Mouse (Mus musculus) midbrain, embryonic 11.5 days (tissue): Measurements from ENCODE around the gene Eif4g1. TPM values are rescaled to one million over a fixed set of nuclear protein-coding genes. Genes with fewer than 3 reads are reported as not detected.

Experiments
- ATAC-seq: fragments of 200-750 bp; cut with Nextera tagmentation; 2 replicates; pipeline ENCODE4 v1.8.0; 2017; ENCODE audit warnings: moderate TSS enrichment, moderate library complexity; ENCODE audit not compliant: low FRiP score
- DNase-seq: peaks from one replicate; pipeline ENCODE4 v3.0.0; 2015; ENCODE audit warnings: low spot score; ENCODE audit errors: missing footprints
- H3K27ac ChIP-seq: fragments of 300-500 bp; sonication (generic); 2 replicates; pipeline ENCODE4 v1.5.1; 2014; ENCODE audit warnings: low read depth, low read length
- H3K27me3 ChIP-seq: fragments of 300-500 bp; sonication (generic); 2 replicates; pipeline ENCODE4 v1.6.1; 2014; ENCODE audit warnings: mild to moderate bottlenecking, low read length, moderate library complexity, mixed read lengths; ENCODE audit not compliant: control insufficient read depth, insufficient read depth
- H3K36me3 ChIP-seq: fragments of 300-500 bp; sonication (generic); 2 replicates; pipeline ENCODE4 v1.6.1; 2014; ENCODE audit warnings: mild to moderate bottlenecking, low read length, moderate library complexity, mixed read lengths; ENCODE audit not compliant: control insufficient read depth, insufficient read depth
- H3K4me1 ChIP-seq: fragments of 300-500 bp; sonication (generic); 2 replicates; pipeline ENCODE4 v1.6.1; 2014; ENCODE audit warnings: low read length; ENCODE audit not compliant: control insufficient read depth, insufficient read depth
- H3K4me2 ChIP-seq: fragments of 300-500 bp; sonication (generic); 2 replicates; pipeline ENCODE4 v1.6.1; 2014; ENCODE audit warnings: mild to moderate bottlenecking, moderate library complexity
- H3K4me3 ChIP-seq: fragments of 300-500 bp; sonication (generic); 2 replicates; pipeline ENCODE4 v1.5.1; 2014; ENCODE audit warnings: low read depth, low read length
- H3K9ac ChIP-seq: fragments of 300-500 bp; sonication (generic); 2 replicates; pipeline ENCODE4 v1.6.1; 2014; ENCODE audit warnings: low read length
- H3K9me3 ChIP-seq: fragments of 300-500 bp; sonication (generic); 2 replicates; pipeline ENCODE4 v1.6.1; 2016; ENCODE audit warnings: low read length; ENCODE audit not compliant: control insufficient read depth
- WGBS: fragments of 180-500 bp; shearing (Covaris S2); extraction: QIAGEN DNeasy Blood & Tissue Kit; methylation state at CpG from one replicate; pipeline ENCODE4 v1.1.7; 2014; 5-methylcytosine and 5-hydroxymethylcytosine counted together
- polyA plus RNA-seq: library from polyadenylated mRNA; unstranded; fragments of >200 nt; fragmentation: Nextera tagmentation; extraction: Ambion mirVana; gene quantifications from 2 replicates; pipeline ENCODE4 v1.2.1, GENCODE M21; 2014

Gene Eif4g1
- polyA plus RNA-seq, 1 experiment from 2014 or later = 142 TPM

DNA sequence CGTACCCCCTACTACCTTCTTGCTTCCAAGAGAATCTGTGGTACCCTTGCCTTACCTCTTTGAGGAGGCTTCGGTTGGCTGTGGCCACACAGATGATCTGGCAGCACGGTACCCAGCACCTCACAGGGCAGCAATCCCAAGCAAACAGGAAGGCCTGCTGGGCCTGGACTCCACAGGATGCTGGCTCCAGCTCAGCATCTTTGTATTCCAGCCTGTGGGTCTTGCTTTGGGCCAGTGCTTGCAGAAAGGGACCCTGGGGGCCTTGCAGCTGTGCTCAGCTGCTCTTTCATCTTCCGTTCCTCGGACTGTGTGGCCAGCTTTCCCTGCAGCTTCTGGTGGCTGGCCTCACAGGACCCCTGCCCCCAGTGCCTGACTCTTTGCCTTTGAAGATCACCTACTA, 31.9 kb downstream of the Eif4g1 start:
- Histone ChIP-seq H3K4me1 (peaks cover 35% of the 10 kb centered on the region), H3K9me3 (no peaks in the 10 kb centered on the region), H3K9ac (no peak overlapping the region), H3K27me3 (no peaks in the 10 kb centered on the region), H3K36me3 (no peaks in the 10 kb centered on the region), H3K4me2 (no peak overlapping the region), H3K27ac (no peak overlapping the region), H3K4me3 (no peak overlapping the region)
- 34% methylated on average over 5 of the region's 5 CpGs for WGBS
- DNase-seq (no peak), ATAC-seq (no peak)

DNA sequence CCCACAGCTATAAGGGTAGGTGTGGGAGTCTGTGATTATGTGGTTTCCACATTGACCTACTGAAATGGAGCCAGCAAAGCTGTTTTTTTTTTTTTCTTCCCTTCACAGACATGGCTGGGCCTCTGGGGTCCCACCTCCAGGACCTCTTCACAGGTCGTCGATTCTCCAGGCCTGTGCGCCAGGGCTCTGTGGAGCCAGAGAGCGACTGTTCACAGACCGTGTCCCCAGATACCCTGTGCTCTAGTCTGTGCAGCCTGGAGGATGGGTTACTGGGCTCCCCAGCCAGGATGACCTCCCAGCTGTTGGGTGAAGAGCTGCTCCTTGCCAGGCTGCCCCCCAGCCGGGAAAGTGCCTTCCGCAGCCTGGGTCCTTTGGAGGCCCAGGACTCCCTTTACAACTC, 33.2 kb downstream of the Eif4g1 start:
- peak overlapping the region; percentile 41 for H3K9ac ChIP-seq
- WGBS = 43% methylated on average over 7 of the region's 7 CpGs
- no peak overlapping the region for H3K4me3 ChIP-seq
- H3K4me2 ChIP-seq = no peak overlapping the region
- DNase-seq (no peak), ATAC-seq (peak; percentile 41; the same call in 1 of the 2 replicates)
- peak overlapping the region; percentile 61 for H3K27ac ChIP-seq
- peaks cover 26% of the 10 kb centered on the region for H3K4me1 ChIP-seq
- no peaks in the 10 kb centered on the region for H3K27me3 ChIP-seq
- H3K9me3 ChIP-seq = no peaks in the 10 kb centered on the region
- no peaks in the 10 kb centered on the region for H3K36me3 ChIP-seq

DNA sequence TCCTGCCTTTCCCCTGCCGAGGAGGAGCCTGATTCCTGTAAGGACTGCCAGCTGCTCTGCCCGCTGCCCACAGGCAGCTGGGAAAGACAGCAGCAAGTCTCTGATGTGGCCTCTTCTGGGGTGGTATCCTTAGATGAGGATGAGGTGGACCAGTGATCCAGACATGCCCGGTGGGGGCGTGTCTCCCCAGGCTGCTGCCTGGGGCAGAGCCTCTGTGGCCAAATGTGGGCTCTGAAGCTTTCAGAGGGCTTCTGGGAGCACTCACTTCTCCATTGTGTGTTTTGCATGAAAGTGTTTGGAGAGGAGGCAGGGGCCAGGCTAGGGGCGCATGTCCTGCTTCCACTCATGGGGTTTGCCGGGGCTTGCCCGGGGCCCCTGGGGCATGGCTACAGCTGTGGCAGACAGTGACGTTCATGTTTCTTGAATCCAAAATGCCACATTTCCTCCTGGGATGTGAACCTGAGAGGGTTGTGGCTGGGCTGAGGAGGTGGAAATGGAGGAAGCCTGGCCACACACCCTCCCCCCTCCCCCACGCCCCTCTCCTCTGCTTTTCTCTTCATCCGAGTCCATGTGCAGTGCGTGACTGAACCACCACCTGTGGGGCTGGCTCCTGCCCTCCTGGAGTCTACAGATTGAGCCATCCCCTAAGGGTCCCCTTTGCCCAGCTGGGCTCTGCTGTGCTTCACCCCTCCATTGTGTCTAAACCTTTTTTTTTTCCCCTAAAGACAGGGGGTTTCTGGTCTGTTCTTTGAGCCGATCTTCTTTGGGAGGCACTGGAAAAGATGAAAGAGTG, 33.8 kb downstream of the Eif4g1 start:
- WGBS = 11% methylated on average over 12 of the region's 12 CpGs
- peak overlapping the region; percentile 15 for H3K4me2 ChIP-seq

DNA sequence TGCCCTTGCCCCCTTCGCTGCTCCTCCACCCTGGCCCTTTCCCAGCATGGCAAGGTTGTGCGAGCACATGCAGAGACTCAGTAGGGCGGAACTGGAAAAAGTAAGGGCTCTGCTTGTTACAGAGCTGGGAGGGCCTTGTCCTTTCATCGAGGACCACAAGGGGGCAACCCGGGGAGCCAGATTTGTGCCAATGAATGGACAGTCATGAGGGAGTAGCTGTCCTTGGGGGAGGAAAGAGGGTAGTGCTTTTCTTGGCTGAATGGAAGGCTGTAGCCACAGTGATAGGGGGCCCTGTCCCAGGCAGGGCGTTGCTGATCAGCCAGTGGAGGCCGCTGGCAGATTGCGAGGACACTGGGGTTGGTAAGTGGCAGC, 34.4 kb downstream of the Eif4g1 start:
- Histone ChIP-seq H3K4me3 (no peak overlapping the region), H3K27me3 (no peaks in the 10 kb centered on the region), H3K9me3 (no peaks in the 10 kb centered on the region), H3K9ac (peak overlapping the region; percentile 41), H3K27ac (peak overlapping the region; percentile 36; the same call in 1 of the 2 replicates), H3K36me3 (no peaks in the 10 kb centered on the region; the same call in 1 of the 2 replicates), H3K4me2 (no peak overlapping the region), H3K4me1 (peaks cover 21% of the 10 kb centered on the region)
- WGBS = 1% methylated on average over 8 of the region's 8 CpGs
- DNase-seq (peak; percentile 96), ATAC-seq (peak; percentile 82)

More for the DNA sequence above, 33.8 kb downstream of the Eif4g1 start:
- ATAC-seq = peak; percentile 64
- peak overlapping the region; percentile 41 for H3K9ac ChIP-seq
- H3K27ac ChIP-seq = peak overlapping the region; percentile 61
- no peaks in the 10 kb centered on the region for H3K36me3 ChIP-seq
- no peak for DNase-seq
- no peaks in the 10 kb centered on the region for H3K27me3 ChIP-seq
- H3K9me3 ChIP-seq = no peaks in the 10 kb centered on the region
- H3K4me3 ChIP-seq = no peak overlapping the region
- H3K4me1 ChIP-seq = peaks cover 21% of the 10 kb centered on the region

DNA sequence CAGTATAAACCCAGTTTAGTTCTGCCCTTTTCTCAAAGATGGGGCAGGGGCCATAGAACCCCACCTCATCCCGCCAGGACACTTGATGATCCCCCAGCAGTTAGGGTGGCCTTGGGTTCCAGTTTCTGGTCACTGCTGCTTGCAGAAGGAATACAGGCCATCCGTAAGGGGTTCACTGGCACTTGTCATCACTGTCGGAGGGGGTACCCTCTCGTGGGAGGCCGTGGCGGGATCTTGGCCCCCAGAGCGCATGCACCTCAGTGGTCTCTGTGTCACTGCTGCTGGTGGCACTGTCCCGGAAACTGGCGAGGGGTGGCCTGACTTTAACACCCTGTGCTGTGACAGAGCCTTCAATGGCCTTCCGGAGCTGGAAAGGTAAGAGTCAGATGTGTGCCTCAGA, 35.0 kb downstream of the Eif4g1 start:
- Histone ChIP-seq H3K4me1 (peaks cover 21% of the 10 kb centered on the region), H3K27ac (no peak overlapping the region), H3K4me3 (no peak overlapping the region), H3K4me2 (no peak overlapping the region), H3K9me3 (no peaks in the 10 kb centered on the region), H3K27me3 (no peaks in the 10 kb centered on the region), H3K9ac (no peak overlapping the region), H3K36me3 (peaks cover 2% of the 10 kb centered on the region; the same call in 1 of the 2 replicates)
- ATAC-seq (no peak), DNase-seq (no peak)
- 89% methylated on average over 10 of the region's 10 CpGs for WGBS

DNA sequence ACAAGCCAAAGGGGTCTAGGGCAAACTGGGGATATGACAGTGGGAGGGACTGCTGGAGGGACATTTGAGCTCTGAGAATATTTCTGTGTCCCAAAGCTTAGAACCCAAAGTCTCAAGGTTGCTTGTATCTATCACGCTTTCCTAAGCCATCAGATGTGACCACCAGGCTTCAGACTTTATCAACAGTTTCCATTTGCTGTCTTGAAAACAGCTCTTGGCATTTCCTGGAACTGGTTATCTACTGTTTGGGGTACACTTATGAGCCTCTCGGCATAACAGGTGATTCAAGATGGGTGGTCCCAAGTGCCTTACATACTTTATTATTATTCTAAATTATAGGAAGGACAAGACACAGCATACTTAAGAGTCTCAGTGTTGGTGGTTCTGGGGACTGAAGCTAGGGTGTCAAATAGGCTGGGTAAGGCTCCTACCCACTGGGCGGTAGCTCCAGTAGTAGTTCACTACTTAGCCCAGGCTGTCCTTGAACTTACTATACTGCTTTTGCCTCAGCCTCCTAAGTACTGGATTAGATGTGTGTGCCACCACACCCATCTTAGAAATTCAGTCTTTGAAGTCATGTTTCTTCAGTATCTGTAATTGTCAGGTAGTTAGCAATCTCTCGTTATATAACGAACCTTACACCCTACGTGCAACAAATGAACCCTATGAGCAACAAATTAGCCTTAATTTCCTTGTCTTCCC, 35.7 kb downstream of the Eif4g1 start:
- no peak for ATAC-seq
- no peak overlapping the region for H3K27ac ChIP-seq
- H3K9me3 ChIP-seq = no peaks in the 10 kb centered on the region
- no peak for DNase-seq
- H3K4me1 ChIP-seq = peaks cover 21% of the 10 kb centered on the region
- WGBS = 96% methylated on average over 6 of the region's 6 CpGs
- no peak overlapping the region for H3K4me3 ChIP-seq
- no peak overlapping the region for H3K9ac ChIP-seq
- peaks cover 2% of the 10 kb centered on the region; the same call in 1 of the 2 replicates for H3K36me3 ChIP-seq
- H3K27me3 ChIP-seq = no peaks in the 10 kb centered on the region
- no peak overlapping the region for H3K4me2 ChIP-seq

DNA sequence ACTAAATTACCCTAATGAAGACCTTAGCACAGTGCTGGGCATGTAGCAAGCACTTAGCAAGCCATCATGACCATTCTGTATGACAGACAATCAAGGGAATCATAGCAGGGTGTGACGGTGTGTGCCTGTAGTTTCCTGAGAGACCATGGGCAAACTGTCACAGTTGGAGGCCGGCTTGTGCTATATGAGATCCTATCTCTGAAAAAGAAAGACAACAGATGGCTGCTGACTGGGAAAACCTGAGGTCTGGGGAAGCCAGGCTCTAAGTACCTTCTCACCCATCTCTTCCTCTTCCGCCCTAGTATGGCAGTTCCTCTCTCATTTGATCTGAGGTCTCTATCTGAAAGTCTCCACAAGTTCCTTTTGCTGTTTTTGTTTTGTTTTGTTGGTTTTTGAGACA, 37.7 kb downstream of the Eif4g1 start:
- 83% methylated on average over 3 of the region's 3 CpGs for WGBS
- DNase-seq = no peak
- H3K4me3 ChIP-seq = no peak overlapping the region
- H3K4me1 ChIP-seq = peaks cover 19% of the 10 kb centered on the region
- peaks cover 5% of the 10 kb centered on the region; the same call in 1 of the 2 replicates for H3K36me3 ChIP-seq
- H3K4me2 ChIP-seq = no peak overlapping the region
- H3K27ac ChIP-seq = no peak overlapping the region
- H3K9ac ChIP-seq = no peak overlapping the region
- no peak for ATAC-seq
- no peaks in the 10 kb centered on the region for H3K27me3 ChIP-seq
- no peaks in the 10 kb centered on the region for H3K9me3 ChIP-seq

DNA sequence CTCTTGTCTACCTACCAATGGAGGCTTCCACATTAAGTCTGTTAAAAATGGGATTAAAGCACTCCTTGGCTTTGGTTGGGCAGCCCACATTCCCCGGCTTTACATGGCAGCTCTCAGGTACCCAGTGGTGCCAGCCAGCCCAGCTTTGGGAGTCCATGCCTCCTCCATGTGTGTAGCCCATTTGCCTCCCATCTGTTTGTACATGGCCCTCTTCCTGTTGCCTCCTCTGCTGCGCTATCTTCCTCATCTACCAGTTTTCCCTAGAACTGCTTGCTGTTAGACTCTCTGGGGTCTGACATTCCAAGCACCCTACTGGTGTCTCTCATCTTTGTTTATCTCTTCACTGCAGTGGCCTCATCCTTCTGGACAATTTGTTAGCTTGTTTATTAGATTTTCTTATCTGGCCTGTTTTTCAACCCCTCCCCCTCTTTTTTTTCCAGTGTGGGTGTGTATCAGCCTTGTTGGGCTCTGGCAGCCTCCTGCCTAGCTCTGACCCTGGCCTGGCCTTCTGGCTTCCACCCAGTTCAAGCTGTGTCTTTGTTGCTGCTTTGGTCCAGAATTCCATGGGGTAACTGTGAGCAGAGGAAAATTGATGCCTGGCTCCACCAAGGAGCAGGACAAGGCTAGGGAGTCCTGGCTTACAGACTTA, 38.4 kb downstream of the Eif4g1 start:
- no peaks in the 10 kb centered on the region for H3K27me3 ChIP-seq
- H3K36me3 ChIP-seq = peaks cover 5% of the 10 kb centered on the region; the same call in 1 of the 2 replicates
- no peak overlapping the region for H3K9ac ChIP-seq
- WGBS = 83% methylated on average over 2 of the region's 2 CpGs
- H3K4me2 ChIP-seq = no peak overlapping the region
- DNase-seq (no peak), ATAC-seq (no peak)
- peaks cover 15% of the 10 kb centered on the region for H3K4me1 ChIP-seq
- no peak overlapping the region for H3K27ac ChIP-seq
- no peaks in the 10 kb centered on the region for H3K9me3 ChIP-seq
- no peak overlapping the region for H3K4me3 ChIP-seq
